Mouse (Mus musculus): ENCODE data around the gene Hsd17b13. TPM values are rescaled to one million over a fixed set of nuclear protein-coding genes. Genes with fewer than 3 reads are reported as not detected.
A peak's percentile ranks its signal among the peaks of the same experiment; 100 is the strongest.

Gene Hsd17b13
- polyA plus RNA-seq, 1 experiment, result not detected

DNA sequence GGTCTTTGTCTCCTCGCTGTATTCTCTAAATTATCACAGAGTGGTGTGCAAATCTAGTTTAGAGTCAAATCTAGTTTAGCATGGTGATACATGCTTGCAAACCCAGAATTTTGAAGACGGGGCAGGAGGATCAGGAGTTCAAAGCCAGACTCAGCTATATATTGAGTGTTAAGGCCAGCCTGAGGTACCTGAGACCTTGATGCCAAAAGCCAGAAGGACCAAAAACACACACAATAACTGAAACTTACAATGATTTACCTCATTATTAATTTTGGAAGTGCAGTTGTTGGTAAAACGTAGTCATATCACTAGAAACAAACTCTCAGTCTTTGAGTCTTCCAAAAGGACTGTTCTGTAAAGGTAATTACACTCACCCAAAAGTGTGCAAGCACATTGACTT, 32.2 kb upstream of the Hsd17b13 start:
- Histone ChIP-seq H3K4me3 (ENCODE audit: insufficient read depth, low read length) (no peak overlapping the region), H3K4me1 (ENCODE audit: control insufficient read depth, insufficient read depth, low read length) (no peaks in the 10 kb centered on the region), H3K27ac (ENCODE audit: insufficient read depth, low read depth, low read length) (no peak overlapping the region)
- TF ChIP-seq POLR2A (IDR thresholded peaks at IDR 0.05; ENCODE audit: borderline replicate concordance, low read depth, low read length) (no peak), CTCF (IDR thresholded peaks at IDR 0.05; ENCODE audit: low read depth, low read length) (no peak)

DNA sequence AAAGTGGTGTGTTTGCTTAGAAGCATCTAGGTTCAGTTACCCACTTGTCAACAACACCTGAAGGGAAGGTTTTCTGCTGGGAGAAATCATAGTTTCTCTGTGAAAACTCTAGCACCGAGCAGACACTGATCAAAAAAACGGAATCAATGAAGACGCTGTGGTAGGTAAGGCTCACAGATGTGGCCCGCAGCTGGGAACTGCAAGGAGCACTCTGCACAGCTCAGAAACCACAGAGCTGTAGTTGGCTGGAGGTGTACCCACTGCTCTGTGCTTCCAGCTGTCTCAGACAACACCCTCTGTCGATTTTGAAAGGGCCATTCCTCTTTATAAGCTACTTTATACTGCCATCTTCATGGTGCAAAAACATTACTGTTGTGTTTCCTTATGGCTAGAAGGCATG, 30.6 kb upstream of the Hsd17b13 start:
- no peak overlapping the region for H3K27ac ChIP-seq (ENCODE audit: insufficient read depth, low read depth, low read length)
- no peak overlapping the region for H3K4me3 ChIP-seq (ENCODE audit: insufficient read depth, low read length)
- no peak for TF ChIP-seq POLR2A (IDR thresholded peaks at IDR 0.05; ENCODE audit: borderline replicate concordance, low read depth, low read length)
- TF ChIP-seq CTCF (IDR thresholded peaks at IDR 0.05; ENCODE audit: low read depth, low read length), result no peak
- no peaks in the 10 kb centered on the region for H3K4me1 ChIP-seq (ENCODE audit: control insufficient read depth, insufficient read depth, low read length)

DNA sequence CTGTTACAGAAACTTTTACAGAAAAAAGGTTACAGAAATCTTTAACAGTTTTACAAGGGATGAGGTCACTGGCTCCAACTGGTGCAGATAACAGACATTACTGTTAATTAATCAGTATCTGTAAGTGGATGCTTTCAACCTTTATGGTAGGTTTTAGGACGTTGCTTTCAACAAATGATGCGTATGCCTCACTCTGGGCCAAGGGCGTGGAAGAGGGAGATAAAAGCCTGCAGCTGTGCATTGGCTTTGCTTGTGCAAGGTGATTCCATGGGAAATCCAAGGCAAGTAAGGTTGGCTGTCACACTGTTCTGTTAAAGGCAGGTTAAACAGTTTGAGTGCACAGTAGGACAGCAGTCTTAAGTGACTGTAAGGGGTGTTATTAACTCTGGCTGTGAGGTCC, 29.6 kb upstream of the Hsd17b13 start:
- TF ChIP-seq POLR2A (IDR thresholded peaks at IDR 0.05; ENCODE audit: borderline replicate concordance, low read depth, low read length), result no peak
- TF ChIP-seq CTCF (IDR thresholded peaks at IDR 0.05; ENCODE audit: low read depth, low read length), result no peak
- no peak overlapping the region for H3K27ac ChIP-seq (ENCODE audit: insufficient read depth, low read depth, low read length)
- no peaks in the 10 kb centered on the region for H3K4me1 ChIP-seq (ENCODE audit: control insufficient read depth, insufficient read depth, low read length)
- H3K4me3 ChIP-seq (ENCODE audit: insufficient read depth, low read length), result no peak overlapping the region

DNA sequence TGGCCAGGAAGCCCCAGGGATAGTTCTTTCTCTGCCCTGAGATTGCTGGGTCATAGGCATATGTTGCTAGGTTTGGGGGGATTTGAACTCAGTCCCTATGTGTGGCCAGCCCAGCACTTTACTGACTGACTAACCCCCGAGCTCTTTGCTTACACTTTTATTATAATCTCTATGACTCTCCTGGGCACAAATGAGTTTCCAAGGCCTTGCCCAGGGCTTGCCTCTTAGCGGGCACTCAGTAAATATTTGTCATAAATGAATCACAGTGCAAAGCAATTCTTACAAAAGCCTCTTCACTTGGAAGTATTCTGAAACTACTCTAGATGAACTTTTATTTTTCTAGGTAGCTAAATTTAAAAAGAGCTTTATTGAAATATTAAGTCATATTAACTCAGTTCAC, 26.7 kb upstream of the Hsd17b13 start:
- H3K27ac ChIP-seq (ENCODE audit: insufficient read depth, low read depth, low read length), result no peak overlapping the region
- no peaks in the 10 kb centered on the region for H3K4me1 ChIP-seq (ENCODE audit: control insufficient read depth, insufficient read depth, low read length)
- no peak overlapping the region for H3K4me3 ChIP-seq (ENCODE audit: insufficient read depth, low read length)
- TF ChIP-seq POLR2A (IDR thresholded peaks at IDR 0.05; ENCODE audit: borderline replicate concordance, low read depth, low read length) (no peak), CTCF (IDR thresholded peaks at IDR 0.05; ENCODE audit: low read depth, low read length) (no peak)

DNA sequence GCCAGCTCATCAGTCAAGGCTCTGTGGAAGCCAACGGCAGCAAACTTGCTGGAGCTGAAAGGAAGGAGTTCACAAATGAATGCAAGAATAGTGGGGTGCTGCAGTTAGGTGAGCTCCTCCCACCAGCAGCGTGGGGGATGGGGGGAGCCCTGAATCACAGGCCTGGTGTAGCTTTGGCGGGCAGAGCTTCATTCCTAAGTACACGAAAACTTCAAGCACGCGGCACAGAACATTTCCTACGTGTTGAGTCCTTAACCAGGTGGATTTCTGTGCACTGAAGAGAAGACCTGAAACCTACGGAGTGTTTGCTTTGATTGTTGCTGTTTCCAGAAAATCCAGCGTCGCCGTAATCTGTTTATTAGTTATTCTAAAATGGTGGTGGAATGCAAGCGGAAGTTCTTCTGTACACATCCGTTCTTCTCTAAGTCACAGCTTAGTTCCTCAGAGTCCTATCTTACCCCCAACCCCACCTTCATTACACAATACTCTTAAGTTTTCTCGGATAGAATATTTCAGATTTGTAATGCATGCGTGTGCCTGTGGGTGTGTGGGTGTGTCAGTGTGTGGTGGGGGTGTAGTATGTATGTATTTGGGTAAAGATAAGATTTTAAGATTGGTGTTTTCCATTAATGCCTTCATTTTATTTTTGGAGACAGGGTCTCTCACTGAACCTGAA, 26.2 kb upstream of the Hsd17b13 start:
- TF ChIP-seq POLR2A (IDR thresholded peaks at IDR 0.05; ENCODE audit: borderline replicate concordance, low read depth, low read length), result no peak
- TF ChIP-seq CTCF (IDR thresholded peaks at IDR 0.05; ENCODE audit: low read depth, low read length), result no peak
- H3K4me1 ChIP-seq (ENCODE audit: control insufficient read depth, insufficient read depth, low read length), result no peaks in the 10 kb centered on the region
- H3K4me3 ChIP-seq (ENCODE audit: insufficient read depth, low read length), result no peak overlapping the region
- no peak overlapping the region for H3K27ac ChIP-seq (ENCODE audit: insufficient read depth, low read depth, low read length)

DNA sequence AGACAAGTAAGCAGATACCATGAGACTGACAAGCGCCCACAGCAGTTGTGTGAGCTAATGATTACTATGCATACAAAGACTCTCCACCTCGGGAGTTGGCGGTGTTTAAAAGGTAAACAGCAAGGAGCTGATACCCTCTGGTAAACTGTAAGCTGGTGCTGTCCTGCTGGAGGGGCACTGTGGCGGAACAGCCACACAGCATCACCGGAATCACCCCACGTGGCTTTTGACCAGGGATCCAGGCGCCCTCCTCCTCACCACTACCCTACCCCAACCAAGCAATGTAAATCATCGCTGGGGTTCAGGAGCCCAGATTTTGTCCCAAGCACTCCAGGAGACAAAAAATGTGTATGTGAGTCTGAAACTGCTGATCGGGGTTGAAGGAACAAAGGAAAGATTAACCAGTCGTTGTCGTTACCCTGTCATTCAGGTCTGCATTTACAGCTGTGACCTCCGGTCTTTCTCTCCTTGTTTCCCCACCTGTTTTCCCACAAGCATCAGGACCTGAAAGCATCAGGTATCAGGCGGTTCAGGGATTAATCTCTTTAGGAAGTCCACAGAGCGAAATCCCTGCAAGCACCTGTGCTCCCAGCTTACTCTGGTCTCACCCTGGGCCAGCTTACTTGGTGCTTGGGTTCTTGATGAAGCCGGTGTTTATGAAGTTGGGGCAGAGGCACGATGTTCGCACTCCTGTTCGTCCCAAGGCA, 25.5 kb upstream of the Hsd17b13 start:
- no peak overlapping the region for H3K4me3 ChIP-seq (ENCODE audit: insufficient read depth, low read length)
- peaks cover 4% of the 10 kb centered on the region; the same call in 1 of the 2 replicates for H3K4me1 ChIP-seq (ENCODE audit: control insufficient read depth, insufficient read depth, low read length)
- no peak for TF ChIP-seq POLR2A (IDR thresholded peaks at IDR 0.05; ENCODE audit: borderline replicate concordance, low read depth, low read length)
- TF ChIP-seq CTCF (IDR thresholded peaks at IDR 0.05; ENCODE audit: low read depth, low read length), result no peak
- no peak overlapping the region for H3K27ac ChIP-seq (ENCODE audit: insufficient read depth, low read depth, low read length)

DNA sequence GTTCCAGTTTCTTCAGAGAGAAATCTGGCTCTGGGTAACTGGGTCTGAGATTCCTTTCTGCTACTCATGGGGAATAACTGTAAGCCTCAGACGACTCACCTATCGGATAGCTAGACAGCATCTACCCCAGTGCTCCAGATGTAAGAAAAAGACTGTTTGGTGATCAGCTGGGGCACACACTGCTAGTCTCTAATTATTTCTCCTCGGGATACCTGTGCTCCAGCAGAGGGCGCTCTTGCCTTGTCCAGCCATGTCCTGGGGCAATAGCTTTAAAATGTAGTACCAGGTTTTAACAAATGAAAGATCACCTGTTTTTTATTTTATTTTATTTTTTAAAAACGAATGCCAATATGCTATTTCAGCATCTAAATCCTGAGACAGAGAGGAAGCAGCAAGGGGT, 22.5 kb upstream of the Hsd17b13 start:
- no peak overlapping the region for H3K27ac ChIP-seq (ENCODE audit: insufficient read depth, low read depth, low read length)
- TF ChIP-seq CTCF (IDR thresholded peaks at IDR 0.05; ENCODE audit: low read depth, low read length) (peak; percentile 76), POLR2A (IDR thresholded peaks at IDR 0.05; ENCODE audit: borderline replicate concordance, low read depth, low read length) (no peak)
- peaks cover 4% of the 10 kb centered on the region; the same call in 1 of the 2 replicates for H3K4me1 ChIP-seq (ENCODE audit: control insufficient read depth, insufficient read depth, low read length)
- no peak overlapping the region for H3K4me3 ChIP-seq (ENCODE audit: insufficient read depth, low read length)

DNA sequence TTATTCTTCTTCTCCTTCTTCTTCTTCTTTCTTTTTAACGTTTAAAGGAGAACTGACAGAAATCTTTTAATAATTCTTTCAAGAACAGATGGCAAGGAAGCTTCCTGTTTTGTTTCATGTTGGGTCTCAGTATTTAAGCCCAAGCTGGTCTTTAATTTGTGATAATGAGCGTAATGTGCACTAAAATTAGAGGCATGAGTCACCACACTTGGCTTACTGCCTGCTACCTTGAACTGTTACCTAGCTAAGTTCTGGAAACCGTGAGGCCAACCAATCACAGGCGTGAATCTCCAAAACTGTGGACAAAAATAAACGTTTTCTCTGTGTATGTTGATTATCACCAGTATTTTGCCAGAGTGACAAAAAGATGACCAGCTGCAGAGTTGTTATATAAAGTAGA, 21.5 kb upstream of the Hsd17b13 start:
- Histone ChIP-seq H3K27ac (ENCODE audit: insufficient read depth, low read depth, low read length) (no peak overlapping the region), H3K4me1 (ENCODE audit: control insufficient read depth, insufficient read depth, low read length) (peaks cover 4% of the 10 kb centered on the region; the same call in 1 of the 2 replicates), H3K4me3 (ENCODE audit: insufficient read depth, low read length) (no peak overlapping the region)
- TF ChIP-seq POLR2A (IDR thresholded peaks at IDR 0.05; ENCODE audit: borderline replicate concordance, low read depth, low read length) (no peak), CTCF (IDR thresholded peaks at IDR 0.05; ENCODE audit: low read depth, low read length) (no peak)

DNA sequence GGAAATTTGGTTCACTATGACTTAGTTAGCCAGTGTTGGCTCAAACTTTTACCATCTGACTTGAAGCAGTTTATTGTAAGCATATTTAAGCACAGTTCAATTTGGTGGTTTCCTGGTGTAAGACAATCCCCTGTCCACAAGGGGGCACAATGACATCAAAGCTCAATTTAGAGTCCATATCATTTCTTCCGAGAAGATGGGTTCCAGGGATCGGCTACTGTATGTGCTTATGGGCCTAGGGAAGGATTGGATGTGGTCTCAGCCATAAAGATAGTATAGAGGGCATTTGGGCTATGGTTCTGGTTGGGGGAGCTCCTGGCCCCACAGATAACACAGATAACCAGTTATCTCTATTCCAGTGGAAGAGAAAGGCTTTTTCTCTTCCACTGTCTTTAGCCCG, 18.0 kb upstream of the Hsd17b13 start:
- no peak overlapping the region for H3K4me3 ChIP-seq (ENCODE audit: insufficient read depth, low read length)
- H3K4me1 ChIP-seq (ENCODE audit: control insufficient read depth, insufficient read depth, low read length), result peaks cover 4% of the 10 kb centered on the region; the same call in 1 of the 2 replicates
- no peak overlapping the region for H3K27ac ChIP-seq (ENCODE audit: insufficient read depth, low read depth, low read length)
- TF ChIP-seq POLR2A (IDR thresholded peaks at IDR 0.05; ENCODE audit: borderline replicate concordance, low read depth, low read length), result no peak
- peak; percentile 28; the same call in 1 of the 2 replicates for TF ChIP-seq CTCF (IDR thresholded peaks at IDR 0.05; ENCODE audit: low read depth, low read length)

DNA sequence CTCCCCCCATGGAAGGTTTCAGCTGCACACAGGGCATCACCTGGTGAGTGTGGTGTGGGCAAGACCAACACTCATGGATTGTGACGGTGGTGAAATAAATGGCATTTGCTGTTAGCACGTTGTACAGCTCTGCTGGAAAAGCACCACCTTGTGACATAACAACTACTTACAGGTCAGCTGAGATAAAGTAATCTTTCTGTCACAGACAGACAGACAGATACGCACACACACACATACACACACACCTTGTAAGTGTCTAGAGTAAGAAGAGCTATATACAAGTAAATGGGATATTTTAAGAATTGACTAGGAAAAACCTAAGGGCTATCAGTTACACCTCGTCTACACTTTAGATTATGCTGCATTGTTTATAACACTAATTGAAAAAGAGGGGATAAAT, 17.5 kb upstream of the Hsd17b13 start:
- Histone ChIP-seq H3K4me1 (ENCODE audit: control insufficient read depth, insufficient read depth, low read length) (peaks cover 4% of the 10 kb centered on the region; the same call in 1 of the 2 replicates), H3K4me3 (ENCODE audit: insufficient read depth, low read length) (no peak overlapping the region), H3K27ac (ENCODE audit: insufficient read depth, low read depth, low read length) (no peak overlapping the region)
- no peak for TF ChIP-seq POLR2A (IDR thresholded peaks at IDR 0.05; ENCODE audit: borderline replicate concordance, low read depth, low read length)
- TF ChIP-seq CTCF (IDR thresholded peaks at IDR 0.05; ENCODE audit: low read depth, low read length), result no peak
